Mouse (Mus musculus) right cerebral cortex, postnatal 36 days (tissue): ENCODE results near the gene Cd4.

Experiments
- DNase-seq, 2 experiments: peaks; one replicate each; pipeline ENCODE4 v3.0.0; 2022; ENCODE audit warnings: low spot score in 2 of 2, mixed read lengths in 1 of 2

Cd4 gene

GRCm38 (mm10) chr6:124885956-124886381 lies 2.1 kb downstream of the Cd4 start:
- no peak for DNase-seq

- no peak for DNase-seq
These were observed 3.1 kb downstream of the Cd4 start for GRCm38 (mm10) chr6:124884714-124885500.

- DNase-seq, result no peak
These were observed 4.7 kb downstream of the Cd4 start for GRCm38 (mm10) chr6:124883351-124883750.

- no peak for DNase-seq
These were observed 6.2 kb downstream of the Cd4 start for GRCm38 (mm10) chr6:124881821-124882220.

- no peak for DNase-seq
These were observed 8.6 kb downstream of the Cd4 start for GRCm38 (mm10) chr6:124879390-124879789.

- DNase-seq, result no peak
These were observed 13.7 kb downstream of the Cd4 start for GRCm38 (mm10) chr6:124874348-124874747.

- no peak for DNase-seq
These were observed 21.5 kb downstream of the Cd4 start for GRCm38 (mm10) chr6:124866560-124866959.

- no peak for DNase-seq
These were observed 22.2 kb downstream of the Cd4 start for GRCm38 (mm10) chr6:124865766-124866362.

GRCm38 (mm10) chr6:124863658-124864298 lies 24.2 kb downstream of the Cd4 start, which contains the start of gene Gpr162:
Gpr162 (minus strand) TSS chr6:124863983.
- DNase-seq, result peak; percentile 64 to 66

GRCm38 (mm10) chr6:124863125-124863657 lies 24.8 kb downstream of the Cd4 start:
- no peak for DNase-seq

GRCm38 (mm10) chr6:124862406-124863124 lies 25.5 kb downstream of the Cd4 start:
- peak in 1 of 2 experiments; percentile 23 for DNase-seq

GRCm38 (mm10) chr6:124861802-124862201 lies 26.2 kb downstream of the Cd4 start:
- no peak for DNase-seq

GRCm38 (mm10) chr6:124861266-124861665 lies 26.8 kb downstream of the Cd4 start:
- DNase-seq, result no peak

- DNase-seq, result no peak
These were observed 27.5 kb downstream of the Cd4 start for GRCm38 (mm10) chr6:124860511-124860910.

- DNase-seq, result peak; percentile 75 to 79
These were observed 28.3 kb downstream of the Cd4 start for GRCm38 (mm10) chr6:124859725-124860124.

- no peak for DNase-seq
These were observed 29.3 kb downstream of the Cd4 start for GRCm38 (mm10) chr6:124858561-124859318.

GRCm38 (mm10) chr6:124857840-124858530 lies 30.0 kb downstream of the Cd4 start:
- no peak for DNase-seq

- DNase-seq, result peak; percentile 74 to 78
These were observed 30.8 kb downstream of the Cd4 start, which contains the start of gene P3h3 for GRCm38 (mm10) chr6:124856916-124857839. P3h3 (minus strand) TSS chr6:124857752.

- peak in 1 of 2 experiments; percentile 55 for DNase-seq
These were observed 31.7 kb downstream of the Cd4 start for GRCm38 (mm10) chr6:124856321-124856720.
